Mouse (Mus musculus): ENCODE measurements at regions not wholly inside any gene's neighbourhood (a gene's known extent, or its start where the extent isn't known, plus 50 kb on each side); places are given as distances from the start of the nearest gene placed in this dataset.

GRCm38 (mm10) chr11:19616520-19616919, 307.7 kb upstream of the Spred2 start:
- 0 out of 2 replicates have a peak, but pooled peaks have one; percentile 22 for ATAC-seq (replicated peaks; ENCODE audit: low FRiP score, low TSS enrichment, poor library complexity, severe bottlenecking)

DNA sequence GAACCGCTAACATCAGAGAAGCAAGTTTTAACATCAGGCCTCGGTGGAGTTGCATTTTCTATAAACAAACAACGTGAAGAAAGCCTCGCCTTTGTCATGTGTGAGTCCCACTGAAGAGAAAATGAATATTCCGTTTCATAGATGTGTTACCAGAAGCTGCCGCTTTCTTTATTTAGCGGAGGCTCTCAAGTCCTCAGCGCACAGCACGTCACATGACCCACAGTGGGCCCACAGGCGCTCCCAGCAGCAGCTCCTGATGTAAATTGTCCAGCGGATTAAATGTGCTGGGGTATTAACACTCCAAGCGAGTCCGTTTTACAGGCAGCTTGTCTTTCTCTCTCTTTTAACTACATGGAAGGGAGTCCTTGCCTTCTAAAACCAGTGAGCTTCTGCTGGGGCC, 304.7 kb upstream of the Spred2 start:
- ATAC-seq (replicated peaks; ENCODE audit: low FRiP score, low TSS enrichment, poor library complexity, severe bottlenecking), result no peak

DNA sequence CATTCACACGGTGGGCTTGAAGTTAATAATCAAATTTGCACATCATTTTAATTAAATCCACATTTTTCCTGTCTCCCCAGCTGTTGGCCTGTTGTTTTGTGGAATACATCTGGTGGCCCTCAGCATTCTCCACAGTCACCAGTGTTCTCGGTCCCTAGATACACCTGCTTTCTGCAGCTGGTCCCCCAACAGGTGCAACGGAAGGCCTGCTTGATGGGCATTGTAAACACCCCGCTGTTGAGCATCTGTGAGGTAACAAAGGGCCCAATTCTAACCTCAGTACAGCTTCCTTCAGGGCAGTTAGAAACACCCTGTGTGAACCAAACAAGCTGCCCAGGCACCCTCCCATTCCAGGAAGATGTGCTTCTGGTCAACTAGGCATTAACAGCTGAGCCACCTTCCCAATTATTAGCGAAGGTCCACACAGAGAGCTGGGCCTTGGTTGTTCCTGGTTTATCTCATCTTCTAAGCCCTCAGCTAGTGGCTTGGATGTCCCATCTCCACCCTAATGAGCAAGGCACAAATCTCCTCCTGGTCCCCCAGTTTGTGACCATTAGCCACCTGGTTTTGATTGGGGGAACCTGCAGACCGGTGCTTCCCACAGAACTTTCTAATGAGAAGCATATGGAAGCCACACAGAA, 293.0 kb upstream of the Spred2 start:
- no peak for ATAC-seq (replicated peaks; ENCODE audit: low FRiP score, low TSS enrichment, poor library complexity, severe bottlenecking)

- no peak for ATAC-seq (replicated peaks; ENCODE audit: low FRiP score, low TSS enrichment, poor library complexity, severe bottlenecking)
Measured at GRCm38 (mm10) chr11:19632477-19632876, 291.7 kb upstream of the Spred2 start.

DNA sequence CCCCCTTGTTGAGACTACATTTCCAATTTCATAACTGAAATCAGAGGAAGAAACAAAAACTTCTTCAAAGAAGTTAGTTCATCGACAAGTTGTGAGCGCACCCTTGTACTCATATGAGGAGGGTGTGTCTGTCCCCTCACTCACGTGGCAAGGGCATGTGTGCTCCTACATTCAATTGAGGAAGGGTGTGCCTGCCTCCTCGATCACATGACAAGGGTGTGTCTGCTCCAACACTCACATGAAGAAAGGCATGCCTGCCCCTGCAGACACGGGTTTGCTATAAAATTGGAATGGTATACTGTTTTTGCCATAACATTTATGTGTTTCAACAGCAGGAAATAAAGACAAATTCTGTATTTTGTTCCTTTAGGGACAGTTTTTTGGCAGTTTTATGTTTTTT, 290.6 kb upstream of the Spred2 start:
- ATAC-seq (replicated peaks; ENCODE audit: low FRiP score, low TSS enrichment, poor library complexity, severe bottlenecking), result no peak

DNA sequence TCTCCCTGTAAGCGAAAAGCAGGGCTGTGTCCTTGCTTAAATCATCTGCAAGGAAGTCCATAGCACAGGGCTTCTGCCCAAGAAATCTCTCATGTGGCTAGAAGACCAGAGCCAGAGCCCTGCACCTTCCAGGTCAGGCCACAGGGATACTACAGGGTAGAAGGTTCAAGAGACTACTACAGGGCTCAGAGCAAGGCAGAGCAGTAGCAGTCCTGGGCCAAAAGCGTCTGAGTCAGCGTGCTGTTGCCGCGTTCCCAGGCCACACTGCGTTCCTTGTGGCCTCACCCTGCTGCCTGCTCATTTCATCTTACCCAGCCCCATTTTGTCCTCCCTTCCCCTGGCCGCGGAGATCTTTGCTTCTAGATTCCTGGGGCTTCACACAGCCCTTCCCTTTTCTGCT, 283.0 kb upstream of the Spred2 start:
- no peak for ATAC-seq (replicated peaks; ENCODE audit: low FRiP score, low TSS enrichment, poor library complexity, severe bottlenecking)

DNA sequence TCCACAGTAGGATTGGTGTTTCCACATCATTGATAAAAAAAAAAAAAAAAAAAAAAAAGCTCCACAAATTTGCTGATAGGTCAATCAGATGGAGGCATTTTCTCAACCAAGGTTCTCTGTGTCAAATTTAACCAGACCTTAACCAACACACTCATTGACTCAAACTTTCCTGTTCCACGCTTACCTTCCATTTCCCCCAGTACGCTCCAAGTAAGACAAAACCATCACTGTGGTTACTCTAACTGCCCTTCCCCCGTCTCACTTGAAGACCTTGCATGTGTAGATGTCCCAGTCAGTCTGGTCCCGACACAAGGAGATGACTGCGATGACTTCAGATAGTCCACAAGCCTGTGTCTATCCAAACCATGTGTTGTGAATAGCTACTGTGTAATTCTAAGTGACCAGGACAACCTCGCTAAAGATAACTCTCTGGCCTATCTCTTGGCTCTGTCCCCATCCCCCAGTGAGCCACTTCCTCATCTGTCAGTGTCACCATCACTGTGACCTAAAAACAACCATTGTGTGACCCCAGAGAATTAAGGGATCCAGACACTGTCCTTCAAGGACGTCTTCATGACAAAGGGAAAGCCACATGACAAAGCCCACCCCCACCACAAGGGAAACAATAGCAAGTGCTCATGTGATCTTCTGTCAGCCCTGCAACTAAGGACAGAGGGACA, 279.9 kb upstream of the Spred2 start:
- ATAC-seq (replicated peaks; ENCODE audit: low FRiP score, low TSS enrichment, poor library complexity, severe bottlenecking), result no peak

GRCm38 (mm10) chr11:19645106-19645505, 279.1 kb upstream of the Spred2 start:
- no peak for ATAC-seq (replicated peaks; ENCODE audit: low FRiP score, low TSS enrichment, poor library complexity, severe bottlenecking)

GRCm38 (mm10) chr11:19651522-19651921, 272.7 kb upstream of the Spred2 start:
- no peak for ATAC-seq (replicated peaks; ENCODE audit: low FRiP score, low TSS enrichment, poor library complexity, severe bottlenecking)

GRCm38 (mm10) chr11:19651929-19652328, 272.2 kb upstream of the Spred2 start:
- ATAC-seq (replicated peaks; ENCODE audit: low FRiP score, low TSS enrichment, poor library complexity, severe bottlenecking), result no peak

DNA sequence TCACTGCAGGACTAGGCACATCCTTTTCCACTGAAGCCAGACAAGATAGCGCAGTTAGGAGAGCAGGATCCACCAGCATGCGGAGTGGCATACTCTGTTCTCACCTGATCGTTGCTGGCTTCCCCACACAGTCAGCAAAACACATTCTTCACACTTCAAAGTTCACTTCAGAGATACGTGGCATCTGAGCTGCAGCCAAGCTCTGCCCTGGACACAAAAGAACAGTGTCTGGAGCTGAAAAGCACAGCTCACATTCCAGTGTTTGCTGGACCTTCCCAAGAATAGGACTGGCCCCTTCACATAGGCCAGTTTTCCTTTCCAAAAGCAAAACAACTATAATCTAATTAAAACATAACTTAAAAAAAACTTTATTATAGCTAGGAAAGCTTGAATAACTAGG, 264.7 kb upstream of the Spred2 start:
- no peak for ATAC-seq (replicated peaks; ENCODE audit: low FRiP score, low TSS enrichment, poor library complexity, severe bottlenecking)

- ATAC-seq (replicated peaks; ENCODE audit: low FRiP score, low TSS enrichment, poor library complexity, severe bottlenecking), result no peak
Measured at GRCm38 (mm10) chr11:19666732-19667131, 257.4 kb upstream of the Spred2 start.

GRCm38 (mm10) chr11:19670853-19671530, 253.2 kb upstream of the Spred2 start:
- ATAC-seq (replicated peaks; ENCODE audit: low FRiP score, low TSS enrichment, poor library complexity, severe bottlenecking), result no peak

DNA sequence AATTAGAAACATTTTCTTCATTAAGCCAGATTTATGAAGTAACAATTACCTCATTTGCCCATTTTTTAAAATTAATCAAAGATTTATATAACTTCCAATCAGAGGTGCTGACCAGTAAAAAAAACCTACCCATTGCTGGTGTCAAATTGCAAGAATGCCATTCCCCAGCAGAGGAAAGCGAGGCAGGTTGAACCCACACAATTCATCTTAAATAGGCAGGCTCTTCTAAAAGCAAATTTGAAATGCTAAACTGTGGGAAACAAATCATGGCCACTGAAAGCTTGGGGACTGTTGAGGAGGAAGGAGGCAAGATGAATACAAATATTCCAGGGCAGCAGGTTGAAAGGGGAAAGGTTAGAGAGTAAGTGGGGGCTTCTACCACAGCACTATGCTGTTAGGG, 251.2 kb upstream of the Spred2 start:
- no peak for ATAC-seq (replicated peaks; ENCODE audit: low FRiP score, low TSS enrichment, poor library complexity, severe bottlenecking)

DNA sequence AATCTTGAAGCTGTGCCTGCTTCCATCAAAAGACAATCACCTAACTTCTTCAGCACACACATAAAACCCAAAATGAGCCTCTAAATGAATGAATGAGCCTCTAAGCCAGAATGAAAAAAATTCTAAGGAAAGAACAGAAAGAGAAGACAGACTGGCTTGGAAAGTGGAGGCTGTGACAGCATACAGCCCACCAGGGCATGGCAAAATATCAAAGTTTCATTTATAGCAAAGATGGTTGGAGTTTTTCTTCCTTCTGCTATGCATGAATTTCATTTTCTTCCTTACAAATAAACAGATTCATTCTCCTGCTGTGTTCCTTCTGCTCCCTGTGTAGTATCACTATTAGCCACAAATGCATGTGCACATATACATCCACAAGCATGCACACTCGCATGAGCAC, 247.7 kb upstream of the Spred2 start:
- ATAC-seq (replicated peaks; ENCODE audit: low FRiP score, low TSS enrichment, poor library complexity, severe bottlenecking), result no peak

DNA sequence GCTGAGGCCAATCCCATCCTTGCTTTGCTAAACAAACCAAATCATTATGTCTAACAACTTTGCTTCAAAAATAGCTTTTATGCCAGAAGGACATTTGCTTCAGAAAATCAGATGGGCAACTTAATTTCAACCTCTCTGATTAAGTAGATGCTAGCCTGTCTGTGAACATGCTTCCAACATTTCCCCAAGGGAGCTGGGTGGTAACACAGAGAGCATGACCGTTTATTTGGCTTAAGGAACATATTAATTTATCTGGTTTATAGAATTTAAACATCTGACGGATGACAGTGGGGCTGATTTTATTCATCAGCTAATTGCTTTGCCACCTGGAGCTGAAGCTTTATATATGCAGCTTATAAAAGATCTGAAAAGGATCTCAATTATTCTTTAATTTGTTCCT, 245.1 kb upstream of the Spred2 start:
- no peak for ATAC-seq (replicated peaks; ENCODE audit: low FRiP score, low TSS enrichment, poor library complexity, severe bottlenecking)

GRCm38 (mm10) chr11:19679669-19680068, 244.5 kb upstream of the Spred2 start:
- no peak for ATAC-seq (replicated peaks; ENCODE audit: low FRiP score, low TSS enrichment, poor library complexity, severe bottlenecking)

DNA sequence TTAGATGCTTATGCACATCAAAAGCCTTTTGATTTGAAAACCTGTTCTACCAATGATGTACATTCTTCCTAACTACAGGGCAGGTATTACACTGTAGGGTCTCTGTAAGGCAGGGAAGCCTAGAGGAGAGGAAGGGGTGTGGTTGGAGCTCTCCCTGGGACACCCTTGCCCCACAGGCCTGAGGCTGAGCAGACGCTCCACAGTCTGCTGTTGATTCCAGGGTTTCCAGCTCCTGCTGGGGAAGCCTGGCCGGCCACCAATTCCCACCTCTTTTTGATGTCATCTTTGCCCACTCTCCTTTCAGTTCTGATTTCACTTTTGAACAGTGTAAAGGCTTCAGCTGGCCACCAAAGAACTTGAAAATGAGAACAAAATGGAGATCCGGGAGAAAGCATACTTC, 223.0 kb upstream of the Spred2 start:
- no peak for ATAC-seq (replicated peaks; ENCODE audit: low FRiP score, low TSS enrichment, poor library complexity, severe bottlenecking)

- no peak for ATAC-seq (replicated peaks; ENCODE audit: low FRiP score, low TSS enrichment, poor library complexity, severe bottlenecking)
Measured at GRCm38 (mm10) chr11:19708821-19709220, 215.4 kb upstream of the Spred2 start.

- ATAC-seq (replicated peaks; ENCODE audit: low FRiP score, low TSS enrichment, poor library complexity, severe bottlenecking), result no peak
Measured at GRCm38 (mm10) chr11:19709337-19709736, 214.8 kb upstream of the Spred2 start.

DNA sequence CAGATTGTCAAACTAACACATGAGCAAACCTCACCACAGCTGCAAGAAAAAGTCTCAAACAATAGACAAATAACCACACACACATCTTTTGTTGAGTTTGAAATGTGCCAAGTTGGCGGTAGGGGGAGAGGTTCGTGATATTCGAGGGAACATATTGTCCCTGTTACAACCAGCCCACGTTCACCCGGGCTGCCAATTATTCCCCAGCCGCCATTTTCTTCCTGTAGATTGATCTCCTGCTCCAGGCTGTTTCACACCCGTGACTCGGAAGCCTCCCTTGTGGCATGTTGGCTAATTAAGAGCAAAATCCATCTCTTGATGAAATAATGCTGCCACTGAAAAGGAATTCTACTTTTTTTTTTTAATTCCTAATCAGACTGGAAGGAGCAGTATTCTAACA, 211.1 kb upstream of the Spred2 start:
- ATAC-seq (replicated peaks; ENCODE audit: low FRiP score, low TSS enrichment, poor library complexity, severe bottlenecking), result no peak

All from megakaryocyte-erythroid progenitor cell, adult 5-6 weeks (primary cell).